Mouse (Mus musculus) left cerebral cortex, adult 11 months (tissue): Measurements from ENCODE around the gene Rec114.

ENCODE experiments used
- DNase-seq: peaks from one replicate; pipeline ENCODE4 v3.0.0; 2022; ENCODE audit warnings: low spot score

The Rec114 gene

DNA sequence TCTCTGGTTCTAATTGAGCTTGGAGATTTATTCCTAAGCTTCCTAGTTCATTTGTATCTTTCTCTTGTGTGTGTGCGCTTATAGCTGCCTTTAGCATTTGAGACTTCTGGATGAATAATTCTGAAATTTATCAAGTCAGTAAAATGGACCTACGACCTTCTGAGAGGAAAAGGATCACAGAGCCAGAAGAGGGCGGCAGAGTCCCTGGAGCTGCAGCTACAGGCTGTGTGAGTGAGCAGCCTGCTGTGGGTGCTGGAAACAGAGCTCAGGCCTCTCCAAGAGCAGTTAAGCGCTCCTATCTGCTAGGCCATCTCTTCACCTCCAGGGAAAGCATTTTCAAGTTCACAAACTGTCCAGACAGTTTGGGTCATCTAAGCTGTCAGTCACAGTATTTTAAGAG lies 81.8 kb downstream of the Rec114 start:
- DNase-seq: no peak

DNA sequence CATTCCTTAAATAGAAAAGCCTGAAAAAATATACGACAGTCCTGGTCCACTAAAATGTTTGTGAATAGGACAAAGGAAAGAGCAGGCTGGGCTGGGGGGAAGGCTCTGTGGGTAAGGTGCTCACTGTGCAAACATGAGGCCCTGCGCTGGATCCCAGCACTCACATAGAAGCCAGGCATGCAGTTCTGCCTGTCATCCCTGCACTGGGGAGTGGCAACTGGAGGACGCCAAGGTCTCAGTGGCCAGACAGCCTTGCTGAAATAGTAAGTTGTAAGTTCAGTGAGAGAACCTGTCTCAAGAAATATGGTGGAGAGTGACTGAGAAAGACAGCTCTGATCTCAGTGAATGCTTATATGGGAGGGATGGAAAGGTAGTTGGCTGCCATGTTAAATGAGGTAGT lies 83.1 kb downstream of the Rec114 start:
- DNase-seq: no peak

DNA sequence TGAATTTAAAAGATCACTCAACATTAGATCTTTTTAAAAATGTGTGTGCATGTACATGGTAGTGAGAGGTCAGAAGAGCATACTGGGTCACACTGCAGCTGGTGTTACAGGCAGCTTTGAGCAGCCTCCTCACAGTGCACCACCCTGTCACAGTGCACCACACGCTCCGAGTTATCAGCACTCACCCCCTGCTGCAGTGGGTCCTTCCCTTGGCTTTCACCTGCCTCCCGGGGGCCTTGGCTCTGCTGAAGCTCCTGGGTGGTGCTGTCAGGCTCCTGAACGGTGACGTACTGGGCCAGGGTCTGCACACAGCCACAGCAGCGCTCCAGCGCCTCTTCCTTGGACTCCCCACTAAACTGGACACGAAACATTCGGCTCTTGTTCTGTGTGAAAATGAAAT lies 83.8 kb downstream of the Rec114 start:
- no peak for DNase-seq

DNA sequence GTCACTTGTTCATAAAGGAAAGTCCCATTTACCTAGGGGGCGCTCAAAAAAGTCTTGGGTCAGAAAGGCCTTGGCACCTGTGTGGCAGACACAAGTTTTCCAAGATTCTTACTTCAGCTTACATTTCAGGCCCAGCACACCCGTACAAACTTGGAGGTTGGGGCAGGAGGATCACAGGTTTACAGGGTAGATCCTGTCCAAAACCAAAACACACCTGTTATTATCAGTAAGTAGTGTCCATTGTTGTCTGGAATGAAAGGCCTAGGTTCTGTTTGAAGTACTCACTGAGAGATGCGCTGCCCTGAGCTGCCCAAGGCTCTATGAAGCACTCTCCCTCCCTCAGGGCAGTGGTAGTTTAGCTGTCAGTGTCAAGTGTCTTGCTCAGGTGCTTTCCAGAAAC lies 84.4 kb downstream of the Rec114 start:
- DNase-seq: no peak

DNA sequence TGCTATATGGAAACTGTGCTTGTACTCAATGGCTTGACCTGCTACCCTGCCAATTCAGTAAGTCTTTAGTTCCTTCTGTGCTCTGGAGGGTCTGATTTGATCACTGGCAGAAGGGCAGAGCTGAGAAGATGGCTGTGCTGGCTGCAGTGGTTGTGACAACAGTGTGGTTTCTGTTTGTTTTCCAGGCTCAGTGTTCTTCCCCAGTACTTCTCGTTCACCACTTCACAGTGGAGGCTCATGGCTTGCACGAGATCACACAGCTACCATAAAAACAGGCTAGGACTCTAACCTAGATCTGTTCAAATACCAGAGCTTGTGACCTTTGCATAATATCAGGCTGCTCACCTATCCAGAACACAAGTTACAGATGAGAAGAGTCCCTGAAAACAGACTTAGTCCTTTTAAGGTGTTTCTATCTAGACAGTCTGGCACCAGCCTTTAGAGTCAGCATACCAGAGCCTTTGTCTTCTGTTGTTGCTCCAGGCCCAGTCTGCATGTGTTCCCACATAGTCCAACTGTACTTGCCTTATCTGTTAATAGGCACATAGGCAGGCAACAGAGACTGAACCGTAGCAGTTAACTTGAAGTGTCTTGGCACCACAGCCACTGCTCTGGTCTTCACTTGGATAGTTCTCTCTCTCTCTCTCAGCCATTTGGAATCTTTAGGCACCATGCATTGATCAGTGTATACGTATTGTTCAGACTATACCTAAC lies 85.0 kb downstream of the Rec114 start:
- DNase-seq: no peak

DNA sequence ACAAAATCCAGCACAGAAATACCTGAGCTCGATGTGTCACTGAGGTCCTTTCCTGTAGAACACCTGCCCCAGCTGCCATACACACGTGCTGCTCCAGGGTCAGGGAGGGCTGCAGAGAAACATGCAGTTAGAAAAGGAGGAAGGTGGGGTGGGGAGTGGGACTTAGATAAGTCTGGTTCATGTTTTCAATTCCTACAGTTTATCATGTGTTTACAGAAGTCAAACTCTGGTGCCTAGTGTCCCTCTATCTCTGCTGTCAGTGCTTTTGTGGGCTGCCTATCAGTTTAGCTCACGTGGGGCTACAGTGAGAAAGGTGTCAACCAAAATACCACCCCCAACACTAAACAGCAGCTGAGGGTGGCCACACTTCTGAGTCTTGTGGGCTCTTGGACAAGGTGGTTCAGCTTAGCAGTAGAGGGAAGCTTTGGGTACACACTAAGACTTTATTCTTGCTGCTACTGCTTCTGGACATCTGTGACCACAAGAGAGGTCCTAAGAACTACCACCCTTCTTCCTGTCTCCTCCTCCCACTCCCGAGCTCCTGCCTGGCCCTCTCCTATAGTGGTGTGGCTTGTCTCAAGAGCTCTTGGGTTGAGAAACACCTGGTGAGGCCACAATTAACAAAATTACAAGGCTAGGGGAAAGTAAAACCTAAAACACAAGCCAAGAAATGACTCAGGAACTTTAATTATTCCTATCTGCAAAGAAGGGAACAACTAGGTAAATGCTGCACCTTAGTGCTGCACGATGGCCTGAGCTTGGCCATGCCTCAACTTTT lies 85.8 kb downstream of the Rec114 start:
- DNase-seq: no peak

DNA sequence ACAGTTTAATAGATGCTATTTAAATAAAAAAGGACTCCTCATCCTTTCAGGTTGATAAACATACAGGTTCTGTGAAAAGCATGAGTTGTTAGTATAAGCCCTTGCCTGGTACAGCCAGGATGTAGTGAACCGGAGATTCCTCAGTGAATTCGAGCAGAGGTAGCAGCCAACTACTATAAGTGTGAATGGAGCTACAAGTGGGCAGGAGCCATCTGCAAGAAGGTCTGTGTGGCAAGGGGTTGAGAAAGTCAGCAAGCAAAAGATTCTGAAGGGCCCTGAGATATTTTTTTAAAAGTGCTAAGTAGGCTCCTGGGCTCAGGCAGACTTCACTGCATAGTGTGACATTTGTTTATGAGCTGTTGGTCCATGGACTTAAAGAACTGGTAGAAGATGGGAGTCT lies 86.9 kb downstream of the Rec114 start:
- DNase-seq: no peak

DNA sequence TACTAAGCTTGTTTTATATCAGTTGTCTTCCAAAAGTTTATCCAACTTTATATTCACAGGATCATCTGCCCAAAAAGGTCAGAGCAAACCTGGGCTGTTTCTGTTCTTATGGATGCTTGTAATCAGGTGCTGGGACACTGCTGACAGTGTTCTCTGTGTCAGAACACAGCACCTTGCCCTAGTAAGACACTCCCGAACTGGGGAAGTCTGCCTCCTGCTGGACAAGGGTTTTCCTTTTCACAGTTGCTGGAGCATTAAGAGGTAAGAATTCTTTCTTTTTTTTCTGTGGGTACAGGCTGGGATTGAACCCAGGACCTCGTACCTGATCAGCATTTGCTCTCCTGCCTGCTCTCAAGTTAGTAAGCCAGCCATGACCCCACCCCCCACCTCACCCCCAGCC lies 87.4 kb downstream of the Rec114 start:
- no peak for DNase-seq

DNA sequence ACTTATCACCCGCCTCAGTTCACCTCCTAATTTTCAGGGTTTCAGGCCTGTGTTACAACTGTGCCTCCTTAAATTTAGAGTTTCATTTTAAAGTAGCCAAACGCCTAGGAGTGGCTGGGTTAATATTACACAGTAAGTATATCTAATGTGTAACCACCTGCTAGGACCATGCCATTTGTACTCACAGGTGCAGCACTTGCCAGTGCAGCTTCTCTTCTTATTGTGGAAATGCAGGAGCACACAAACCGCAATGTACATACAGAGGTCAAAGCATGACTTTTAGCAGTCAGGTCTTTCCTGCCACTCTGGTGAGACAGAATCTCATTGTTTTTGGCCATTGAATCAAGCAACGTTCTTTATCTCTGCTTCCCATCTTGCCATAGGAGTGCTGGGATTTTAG lies 89.3 kb downstream of the Rec114 start:
- no peak for DNase-seq

DNA sequence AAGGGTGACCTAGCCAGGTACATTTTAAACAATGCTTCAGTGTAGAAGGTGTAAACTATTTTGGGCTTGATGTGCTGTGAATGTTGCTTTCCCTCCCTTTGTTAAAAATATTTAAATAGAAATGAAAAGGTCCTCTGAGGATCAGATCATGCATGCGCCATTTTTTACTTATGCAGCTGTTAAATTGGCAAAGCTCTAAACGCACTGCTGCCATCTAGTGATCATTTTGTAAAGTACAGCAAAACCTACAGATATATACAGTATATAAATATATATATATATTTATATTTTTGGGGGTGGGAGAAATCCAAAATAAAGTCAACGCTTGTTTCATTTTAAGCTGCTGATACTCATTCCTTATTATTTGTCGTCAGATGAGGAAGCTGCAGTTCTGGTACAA lies 91.8 kb downstream of the Rec114 start:
- peak; percentile 57 for DNase-seq

DNA sequence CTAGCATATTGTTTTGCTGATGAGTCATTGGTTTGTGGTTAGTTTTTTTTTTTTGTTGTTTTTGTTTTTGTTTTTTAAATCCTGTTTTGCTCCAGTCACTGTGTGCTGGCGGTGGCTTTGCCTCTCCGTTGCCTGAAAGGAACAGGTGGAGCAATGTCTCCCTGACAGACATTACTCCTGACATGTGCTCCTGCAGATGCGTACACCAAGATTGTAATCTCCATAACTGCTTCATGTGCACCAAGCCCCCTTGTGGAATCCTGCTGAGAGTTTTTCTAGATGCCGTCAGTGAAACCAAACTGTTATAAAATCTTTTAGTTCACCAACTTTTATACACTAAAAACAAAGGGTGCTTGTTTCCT lies 94.5 kb downstream of the Rec114 start:
- no peak for DNase-seq

DNA sequence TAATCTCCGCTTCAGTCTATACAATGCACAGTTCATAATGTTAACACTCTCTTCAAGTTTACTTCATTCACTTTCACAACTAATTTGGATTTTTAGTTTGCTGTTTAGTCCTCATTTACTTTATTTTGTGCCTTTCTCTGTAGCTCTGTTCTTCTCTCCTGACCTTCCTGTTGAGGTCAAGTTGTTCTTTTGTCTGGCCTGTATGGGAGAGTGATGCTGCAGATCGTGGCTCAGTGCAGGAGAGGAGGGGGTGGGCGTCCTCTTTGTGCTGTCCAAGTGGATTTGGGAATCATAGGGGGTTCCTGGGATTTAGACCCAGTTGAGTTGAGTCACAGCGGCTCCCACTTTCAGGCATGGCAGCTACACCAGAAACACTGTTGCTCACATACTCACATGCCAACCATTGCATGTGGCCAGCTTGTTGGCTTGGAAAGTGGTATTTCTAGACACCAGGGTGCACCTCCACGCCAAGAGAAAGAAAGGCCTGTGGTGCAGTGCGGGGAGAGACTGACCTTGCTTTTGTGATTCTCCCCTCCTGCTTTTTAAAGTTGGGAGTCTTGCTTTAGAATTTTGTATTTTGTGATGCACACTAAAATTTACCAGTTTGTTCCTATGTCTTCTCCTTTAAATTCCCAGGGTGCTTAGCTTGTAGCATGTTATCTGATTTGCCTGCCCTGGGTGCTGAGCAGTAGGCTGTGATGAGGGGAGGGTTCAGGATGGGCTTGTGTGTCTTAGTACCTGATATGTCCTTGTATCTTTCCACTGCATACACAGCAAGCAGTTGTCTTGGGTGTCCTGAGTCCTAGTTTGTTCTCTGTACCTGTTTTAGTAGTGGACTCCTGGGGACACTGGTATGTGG lies 95.1 kb downstream of the Rec114 start:
- DNase-seq: no peak

DNA sequence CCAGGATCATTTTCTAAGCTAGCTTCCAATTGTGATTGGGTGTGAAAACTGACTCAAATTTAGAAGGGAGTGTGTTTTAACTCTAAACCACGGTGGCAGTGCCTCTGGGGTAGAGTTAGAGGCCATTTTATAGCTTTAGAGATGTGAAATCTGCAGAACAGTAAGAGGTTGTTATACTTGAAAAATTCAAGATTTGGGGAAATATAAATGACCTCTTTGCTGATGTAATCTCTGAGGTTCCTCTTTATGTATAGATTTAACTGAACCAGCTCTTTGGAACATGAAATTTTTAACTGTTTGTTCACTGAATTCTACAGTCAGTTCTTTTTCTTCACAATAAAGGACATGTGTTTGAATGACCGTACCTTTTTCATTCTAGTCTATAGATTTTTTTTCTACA lies 113.3 kb downstream of the Rec114 start:
- no peak for DNase-seq

DNA sequence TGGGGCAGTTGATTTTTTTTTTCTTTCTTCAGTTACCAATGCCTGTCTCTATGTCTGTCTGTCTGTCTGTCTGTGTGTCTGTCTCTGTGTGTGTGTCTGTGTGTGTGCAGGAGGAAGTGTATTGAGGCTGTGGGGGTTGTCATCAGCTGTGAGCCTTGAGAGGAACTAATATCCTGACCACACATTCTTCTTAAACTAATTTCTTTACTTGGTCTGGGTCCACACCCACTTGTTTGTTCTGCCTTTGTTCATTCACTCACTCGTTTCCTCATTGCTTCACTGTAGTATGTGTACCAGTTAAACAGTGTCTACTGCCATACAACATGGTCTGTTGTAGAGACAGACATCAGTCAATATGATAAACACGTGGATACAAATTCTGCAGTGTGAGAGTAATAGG lies 116.6 kb downstream of the Rec114 start:
- DNase-seq: no peak

DNA sequence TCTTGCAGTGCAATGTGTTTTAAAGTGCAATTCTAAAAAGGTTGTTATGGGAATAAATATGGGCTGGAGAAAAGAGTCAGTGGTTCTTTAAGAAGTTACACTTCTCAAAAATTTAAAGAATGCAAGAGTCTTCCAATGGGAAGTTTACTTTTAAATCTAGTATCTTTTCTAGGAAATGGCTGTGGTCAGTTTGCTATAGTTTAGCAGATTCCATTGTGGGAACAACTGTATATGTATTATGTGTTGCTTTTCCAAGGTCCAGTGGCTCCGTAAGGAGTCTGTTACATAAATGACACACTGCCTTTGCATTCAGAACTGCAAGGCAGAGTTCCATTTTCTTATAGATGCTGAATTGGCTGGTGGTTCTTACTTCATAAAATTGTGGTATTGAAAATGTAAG lies 120.8 kb downstream of the Rec114 start:
- DNase-seq: no peak

DNA sequence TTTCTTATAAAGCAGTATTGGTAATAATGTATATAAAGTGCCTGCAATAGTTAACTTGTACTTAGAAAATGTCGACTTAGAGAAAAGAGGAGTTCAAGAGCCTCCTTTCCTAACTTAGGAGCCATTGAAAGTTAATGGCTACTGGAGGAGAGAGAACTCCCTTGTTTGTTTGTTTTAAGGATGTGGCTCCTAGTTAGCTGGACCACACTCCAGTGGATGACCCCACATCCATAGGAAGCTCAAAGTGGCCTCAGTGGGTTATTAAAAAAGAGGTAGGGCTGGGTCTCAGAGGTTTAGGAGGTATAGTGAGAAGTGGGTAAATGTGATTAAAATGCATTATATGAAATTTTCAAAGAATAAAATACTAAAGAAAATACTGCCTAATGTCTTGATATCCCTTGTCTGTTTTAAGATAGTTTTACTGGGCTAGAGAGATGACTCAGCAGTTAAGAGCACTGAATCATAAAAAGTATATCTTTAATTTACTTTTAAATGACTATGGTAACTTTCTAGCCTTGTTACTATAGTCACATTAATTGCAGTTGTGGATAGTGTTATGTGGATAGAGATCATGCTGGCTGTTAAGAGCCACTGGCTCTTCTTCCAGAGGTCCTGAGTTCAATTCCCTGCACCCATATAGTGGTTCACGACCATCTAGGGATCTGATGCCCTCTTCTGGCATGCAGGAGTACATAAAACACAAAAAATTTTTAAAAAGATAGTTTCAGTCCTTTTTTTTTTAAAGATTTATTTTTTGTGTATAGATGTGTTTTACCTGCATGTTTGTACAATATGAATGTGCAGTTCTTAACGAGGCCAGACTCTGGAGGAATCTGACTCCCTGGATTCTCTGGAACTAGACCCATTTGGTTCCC lies 128.5 kb downstream of the Rec114 start:
- DNase-seq: no peak

DNA sequence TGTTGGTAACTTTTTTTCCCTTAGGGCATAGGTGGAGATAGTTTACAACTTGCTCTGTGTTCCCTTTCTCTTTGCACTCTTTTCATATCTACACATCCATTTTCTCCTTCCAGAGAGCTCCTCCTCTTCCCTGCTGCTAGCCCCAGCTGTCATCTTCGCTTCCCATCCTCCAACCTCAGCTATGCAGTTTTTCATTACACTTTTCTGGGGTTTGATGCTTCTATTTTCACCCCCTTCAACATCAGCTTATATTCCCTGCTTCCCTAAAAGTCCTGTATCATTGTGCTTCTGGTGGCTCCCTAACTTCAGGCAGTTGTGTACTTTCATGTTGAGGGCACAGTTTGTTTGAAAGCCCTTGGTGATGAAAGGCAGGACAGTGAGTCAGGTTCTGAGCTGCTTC lies 130.0 kb downstream of the Rec114 start:
- DNase-seq: no peak
